Mouse (Mus musculus): ENCODE data around the gene Slc41a3. TPM values are rescaled to one million over a fixed set of nuclear protein-coding genes. Genes with fewer than 3 reads are reported as not detected.
A peak's percentile ranks its signal among the peaks of the same experiment; 100 is the strongest.

Gene Slc41a3
- total RNA-seq, 2 experiments from 2014 or later, result 14.5 to 38.5 TPM

GRCm38 (mm10) chr6:90594972-90595371, 9.6 kb upstream of the Slc41a3 start:
- no peak for ATAC-seq (replicated peaks; ENCODE audit: low FRiP score, low TSS enrichment, poor library complexity, severe bottlenecking)

GRCm38 (mm10) chr6:90597060-90597459, 7.5 kb upstream of the Slc41a3 start:
- ATAC-seq (replicated peaks; ENCODE audit: low FRiP score, low TSS enrichment, poor library complexity, severe bottlenecking), result no peak

DNA sequence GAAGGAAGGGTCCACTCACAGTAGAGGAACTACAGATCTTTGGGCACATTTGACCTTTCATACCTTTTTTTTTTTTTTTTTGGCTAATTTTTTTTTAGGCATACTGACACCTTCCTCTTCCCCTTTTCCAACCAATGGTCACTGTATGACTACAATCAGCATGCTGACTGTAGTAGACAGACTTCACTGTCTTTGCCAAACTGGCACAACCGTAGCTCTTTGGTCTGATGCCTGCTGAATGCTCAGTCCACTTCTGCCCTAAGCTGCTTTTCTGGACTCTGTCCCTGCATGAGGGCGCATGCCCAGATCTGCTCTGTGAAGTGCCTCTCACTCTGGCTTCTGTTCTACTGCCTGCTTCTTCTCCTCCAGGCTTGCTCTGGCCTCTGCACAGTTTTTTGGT, 6.9 kb upstream of the Slc41a3 start:
- no peak for ATAC-seq (replicated peaks; ENCODE audit: low FRiP score, low TSS enrichment, poor library complexity, severe bottlenecking)

DNA sequence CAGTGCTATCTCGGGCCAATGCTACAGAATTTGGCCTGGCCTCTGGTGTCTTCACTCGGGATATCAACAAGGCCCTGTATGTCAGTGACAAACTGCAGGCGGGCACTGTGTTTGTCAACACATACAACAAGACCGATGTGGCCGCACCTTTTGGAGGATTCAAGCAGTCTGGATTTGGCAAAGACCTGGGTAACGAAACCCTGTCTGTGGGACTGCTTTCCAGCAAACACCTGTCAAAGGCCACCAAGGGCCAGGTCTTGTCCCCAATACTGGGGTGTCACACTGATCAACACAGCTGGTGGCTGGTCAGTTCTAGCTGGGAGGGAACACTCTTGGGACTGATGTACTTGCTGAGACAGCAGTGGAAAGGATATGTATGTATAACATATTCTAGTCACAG, 6.3 kb upstream of the Slc41a3 start:
- ATAC-seq (replicated peaks; ENCODE audit: low FRiP score, low TSS enrichment, poor library complexity, severe bottlenecking), result no peak

GRCm38 (mm10) chr6:90600351-90600750, 4.2 kb upstream of the Slc41a3 start:
- no peak for ATAC-seq (replicated peaks; ENCODE audit: low FRiP score, low TSS enrichment, poor library complexity, severe bottlenecking)

GRCm38 (mm10) chr6:90601736-90602135, 2.8 kb upstream of the Slc41a3 start:
- ATAC-seq (replicated peaks; ENCODE audit: low FRiP score, low TSS enrichment, poor library complexity, severe bottlenecking), result no peak

DNA sequence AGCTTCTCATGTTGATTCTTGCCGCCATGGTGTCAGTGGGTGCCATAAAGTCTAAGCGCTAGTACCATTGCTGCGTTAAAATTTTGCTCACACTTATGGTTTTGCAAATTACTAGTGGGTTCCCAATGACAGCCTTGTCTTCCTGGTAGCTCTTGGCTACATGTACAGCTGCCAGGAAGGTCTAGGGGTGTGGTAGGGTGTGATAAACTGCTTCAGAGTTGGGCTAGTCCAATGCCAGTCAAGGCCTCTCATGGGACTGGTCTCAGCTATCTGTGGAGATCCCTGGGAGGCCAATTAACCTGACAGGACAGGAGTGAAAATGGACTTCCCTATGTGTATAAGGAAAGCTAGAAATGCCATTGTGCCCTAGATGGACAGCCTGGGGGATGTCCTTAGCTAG, 2.2 kb upstream of the Slc41a3 start:
- ATAC-seq (replicated peaks; ENCODE audit: low FRiP score, low TSS enrichment, poor library complexity, severe bottlenecking), result peak; percentile 47

DNA sequence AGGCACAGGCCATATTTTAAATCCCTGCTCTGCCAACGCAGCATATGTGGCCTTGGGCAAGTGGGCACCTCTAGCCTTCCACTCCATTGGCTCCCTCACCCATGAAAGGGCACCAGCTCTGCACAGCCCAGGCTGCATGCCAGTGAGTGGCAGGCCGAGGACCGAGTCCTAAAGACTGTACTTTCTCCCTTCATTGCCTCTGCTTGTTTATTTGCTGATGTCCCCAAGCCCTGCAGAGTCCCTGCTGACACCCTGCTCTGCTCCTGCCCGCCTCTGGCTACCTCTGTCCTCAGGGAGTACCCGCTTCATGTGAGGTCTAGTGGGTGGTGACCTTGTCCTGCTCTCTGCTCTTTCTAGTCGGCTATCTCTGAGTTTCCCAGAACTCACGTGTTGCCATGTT, 1.4 kb upstream of the Slc41a3 start:
- ATAC-seq (replicated peaks; ENCODE audit: low FRiP score, low TSS enrichment, poor library complexity, severe bottlenecking), result no peak

- ATAC-seq (replicated peaks; ENCODE audit: low FRiP score, low TSS enrichment, poor library complexity, severe bottlenecking), result no peak
Observed at GRCm38 (mm10) chr6:90604130-90604529, 395 bp upstream of the Slc41a3 start.

GRCm38 (mm10) chr6:90605298-90605665, 757 bp downstream of the Slc41a3 start:
- ATAC-seq (replicated peaks; ENCODE audit: low FRiP score, low TSS enrichment, poor library complexity, severe bottlenecking), result no peak

DNA sequence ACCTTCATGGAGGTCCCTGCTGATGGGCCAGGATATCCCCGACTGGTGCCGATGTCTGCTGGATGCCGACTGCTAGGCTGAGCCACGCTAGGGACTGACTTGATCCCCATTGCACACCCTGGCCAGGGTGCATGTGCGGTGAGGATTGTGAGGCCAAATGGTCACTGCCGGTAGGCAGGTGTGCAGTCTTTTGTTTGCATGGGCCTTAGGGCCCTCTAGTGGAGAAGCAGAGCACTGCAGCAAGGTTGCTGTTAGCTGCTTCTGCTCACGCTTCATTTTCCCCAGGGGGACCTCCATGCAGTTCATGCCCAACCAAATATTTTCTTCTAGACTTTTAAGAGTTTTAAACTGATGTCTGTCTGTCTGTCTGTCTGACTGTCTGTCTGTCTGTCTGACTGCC, 2.0 kb downstream of the Slc41a3 start:
- peak; percentile 24; the same call in 1 of the 2 replicates for ATAC-seq (replicated peaks; ENCODE audit: low FRiP score, low TSS enrichment, poor library complexity, severe bottlenecking)

DNA sequence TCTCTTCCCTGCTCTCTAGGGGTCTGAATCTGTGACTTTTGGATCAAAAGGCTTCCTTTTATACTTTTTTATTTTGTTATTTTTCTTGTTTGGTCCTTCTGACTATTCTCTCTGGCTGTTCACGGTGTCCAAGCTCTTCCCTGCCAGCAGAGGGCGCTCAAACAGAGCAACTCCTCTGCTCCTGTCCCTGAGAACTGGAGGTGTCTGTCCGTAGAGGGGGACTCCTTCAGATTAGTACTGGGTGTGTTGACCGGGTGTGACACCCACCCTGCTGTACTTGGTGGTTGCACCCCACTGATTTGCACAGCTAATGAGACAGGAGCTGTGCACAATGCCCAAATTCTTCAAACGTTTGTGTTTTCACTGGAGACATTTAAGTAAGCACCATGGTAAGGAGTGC, 2.7 kb downstream of the Slc41a3 start:
- peak; percentile 56 for ATAC-seq (replicated peaks; ENCODE audit: low FRiP score, low TSS enrichment, poor library complexity, severe bottlenecking)

DNA sequence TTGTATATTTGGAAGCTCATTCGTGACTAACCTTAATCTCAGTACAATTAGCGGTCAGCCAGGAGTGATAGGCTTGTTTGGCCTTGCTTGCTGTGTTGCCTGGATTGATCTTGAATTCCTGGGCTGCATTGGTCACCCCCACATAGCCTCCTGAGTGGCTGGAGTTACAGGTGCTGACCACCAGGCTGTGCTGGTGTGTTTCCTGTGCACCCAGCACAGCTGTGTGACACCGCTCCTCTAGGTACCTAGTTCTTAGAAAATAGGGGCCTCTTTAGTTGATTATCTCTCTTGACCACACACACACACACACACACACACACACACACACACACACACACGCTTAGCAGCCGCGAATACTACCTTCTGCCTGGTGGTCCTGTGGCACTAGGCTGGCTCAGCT, 3.7 kb downstream of the Slc41a3 start:
- peak; percentile 62 for ATAC-seq (replicated peaks; ENCODE audit: low FRiP score, low TSS enrichment, poor library complexity, severe bottlenecking)

DNA sequence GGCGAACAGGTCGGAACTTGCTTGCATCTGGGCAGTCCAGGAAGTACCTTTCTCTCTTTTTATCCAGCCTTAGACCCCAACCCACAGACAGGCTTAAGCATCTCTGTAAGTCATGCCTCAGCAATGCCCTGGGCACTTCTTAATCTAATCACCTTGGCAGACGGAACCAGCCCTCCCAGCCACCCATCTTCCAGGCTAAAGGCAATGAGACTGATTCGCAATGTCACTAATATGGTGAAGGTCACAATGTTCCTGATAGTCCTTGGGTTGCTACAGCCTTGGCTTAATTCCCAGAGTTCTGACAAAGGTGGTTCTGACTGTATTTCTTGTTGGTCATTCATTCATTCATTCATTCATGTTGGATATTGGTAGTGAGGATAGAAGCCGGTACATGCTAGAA, 5.7 kb downstream of the Slc41a3 start:
- no peak for ATAC-seq (replicated peaks; ENCODE audit: low FRiP score, low TSS enrichment, poor library complexity, severe bottlenecking)

DNA sequence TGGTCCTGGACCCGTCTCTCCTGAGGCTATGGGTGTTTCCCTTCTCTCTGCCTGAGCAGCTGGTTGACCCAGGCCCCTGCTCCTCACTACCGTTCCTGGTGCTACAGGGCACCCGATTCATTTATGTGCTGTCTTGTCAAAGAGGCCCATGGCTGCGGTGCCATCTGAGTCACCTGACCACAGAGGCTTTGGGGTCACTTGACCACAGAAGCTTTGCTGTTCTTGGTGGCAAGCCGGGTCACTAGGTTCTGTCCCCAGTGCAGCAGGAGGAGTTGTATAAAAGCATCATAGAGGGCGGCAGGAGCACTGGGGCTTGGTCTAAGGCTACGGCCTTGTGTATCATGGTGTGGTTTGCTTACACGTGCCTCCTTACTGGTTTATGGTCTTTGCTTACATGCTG, 8.8 kb downstream of the Slc41a3 start:
- ATAC-seq (replicated peaks; ENCODE audit: low FRiP score, low TSS enrichment, poor library complexity, severe bottlenecking), result no peak

- ATAC-seq (replicated peaks; ENCODE audit: low FRiP score, low TSS enrichment, poor library complexity, severe bottlenecking), result no peak
Observed at GRCm38 (mm10) chr6:90615362-90615761, 10.8 kb downstream of the Slc41a3 start.

- no peak for ATAC-seq (replicated peaks; ENCODE audit: low FRiP score, low TSS enrichment, poor library complexity, severe bottlenecking)
Observed at GRCm38 (mm10) chr6:90615991-90616390, 11.5 kb downstream of the Slc41a3 start.

- no peak for ATAC-seq (replicated peaks; ENCODE audit: low FRiP score, low TSS enrichment, poor library complexity, severe bottlenecking)
Observed at GRCm38 (mm10) chr6:90616481-90616880, 12.0 kb downstream of the Slc41a3 start.

DNA sequence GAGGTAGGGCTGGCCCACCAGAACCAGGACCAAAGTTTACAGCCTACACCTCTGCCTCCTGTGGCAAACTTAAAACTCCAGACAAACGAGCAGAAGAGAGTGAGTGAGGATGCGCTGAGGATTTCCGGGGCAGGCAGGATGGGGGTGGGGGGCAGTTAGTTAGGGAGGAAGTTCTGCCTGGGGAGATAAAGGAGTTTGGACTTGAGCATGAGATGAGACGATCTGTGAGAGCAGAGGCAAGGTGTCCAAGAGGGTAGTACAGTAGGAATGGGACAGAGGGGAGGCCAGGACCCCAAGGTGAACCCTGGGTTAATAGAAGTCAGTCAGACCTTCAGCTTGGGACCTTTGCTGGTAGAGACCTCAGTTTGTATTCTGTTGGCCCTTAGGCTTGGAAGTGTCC, 13.7 kb downstream of the Slc41a3 start:
- ATAC-seq (replicated peaks; ENCODE audit: low FRiP score, low TSS enrichment, poor library complexity, severe bottlenecking), result peak; percentile 42

GRCm38 (mm10) chr6:90618821-90619636, 14.5 kb downstream of the Slc41a3 start:
- no peak for ATAC-seq (replicated peaks; ENCODE audit: low FRiP score, low TSS enrichment, poor library complexity, severe bottlenecking)

- no peak for ATAC-seq (replicated peaks; ENCODE audit: low FRiP score, low TSS enrichment, poor library complexity, severe bottlenecking)
Observed at GRCm38 (mm10) chr6:90619936-90620335, 15.4 kb downstream of the Slc41a3 start.

All from megakaryocyte-erythroid progenitor cell, adult 5-6 weeks (primary cell).